Mouse (Mus musculus) left cerebral cortex, postnatal 10 days (tissue): ENCODE results near the gene Sash3. TPM values are rescaled to one million over a fixed set of nuclear protein-coding genes. Genes with fewer than 3 reads are reported as not detected.

Experiments used
- DNase-seq, 2 experiments: peaks; one replicate each; pipeline ENCODE4 v3.0.0; 2021 to 2022; ENCODE audit warnings: low spot score in 2 of 2, mixed read lengths in 1 of 2; ENCODE audit errors: extremely low spot score in 1 of 2
- intact Hi-C: fragments of 180-260 bp; cut with DNase I; formaldehyde crosslinking; loops from one replicate; pipeline ENCODE4 v1.15.1; 2025
- total RNA-seq, 2 experiments: library from RNA; stranded (reverse); gene quantifications; 2 replicates each; pipeline ENCODE4 v1.2.3; 2021

Sash3 gene
- total RNA-seq: 1 to 10 TPM; 1.6 to 1.8 TPM

DNA sequence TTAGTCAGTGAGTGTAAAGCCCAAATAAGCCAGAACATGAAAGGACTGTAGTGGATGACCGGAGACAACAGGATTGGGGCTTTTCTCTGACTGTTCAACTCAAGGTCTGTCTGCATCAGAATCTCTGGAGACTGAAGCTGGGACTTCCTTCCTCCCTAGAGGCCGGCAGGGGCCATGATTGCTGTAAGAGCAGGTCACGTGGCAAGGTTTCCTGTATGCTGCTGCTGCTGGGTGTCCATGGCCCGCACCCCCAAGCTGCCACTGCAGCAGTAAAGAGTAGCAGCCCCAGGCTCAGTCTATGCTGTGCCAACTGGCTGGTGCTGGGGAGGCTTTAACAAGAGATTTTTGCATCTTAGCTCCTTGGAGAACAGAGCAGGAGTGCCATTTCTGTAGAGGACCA is at the start of gene Sash3:
Gene Sash3, plus strand, starts transcription at position 175 of the 400 bp plus-strand sequence.
- DNase-seq: no peak
- intact Hi-C loops: no loop called here

DNA sequence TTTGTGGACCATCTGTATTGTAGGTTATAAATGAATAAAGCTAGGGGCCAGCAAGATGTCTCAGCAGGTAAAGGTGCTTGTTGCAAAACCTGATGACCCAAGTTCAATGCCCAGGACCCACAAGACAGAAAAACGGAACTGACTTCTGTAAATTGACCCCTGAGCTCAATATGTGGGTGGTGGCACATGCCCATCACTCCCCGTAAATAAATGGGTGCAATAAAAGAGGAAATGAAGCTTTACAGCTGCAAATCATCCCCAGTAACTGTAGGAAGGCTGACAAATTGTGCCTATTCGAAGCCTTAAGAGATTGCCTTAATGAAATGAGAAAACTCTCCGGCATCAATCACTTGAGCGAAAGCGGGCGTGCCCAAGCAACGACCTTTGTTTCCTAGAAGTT is 49.7 kb upstream of the Sash3 start:
- intact Hi-C loops: no loop called here
- no peak for DNase-seq

DNA sequence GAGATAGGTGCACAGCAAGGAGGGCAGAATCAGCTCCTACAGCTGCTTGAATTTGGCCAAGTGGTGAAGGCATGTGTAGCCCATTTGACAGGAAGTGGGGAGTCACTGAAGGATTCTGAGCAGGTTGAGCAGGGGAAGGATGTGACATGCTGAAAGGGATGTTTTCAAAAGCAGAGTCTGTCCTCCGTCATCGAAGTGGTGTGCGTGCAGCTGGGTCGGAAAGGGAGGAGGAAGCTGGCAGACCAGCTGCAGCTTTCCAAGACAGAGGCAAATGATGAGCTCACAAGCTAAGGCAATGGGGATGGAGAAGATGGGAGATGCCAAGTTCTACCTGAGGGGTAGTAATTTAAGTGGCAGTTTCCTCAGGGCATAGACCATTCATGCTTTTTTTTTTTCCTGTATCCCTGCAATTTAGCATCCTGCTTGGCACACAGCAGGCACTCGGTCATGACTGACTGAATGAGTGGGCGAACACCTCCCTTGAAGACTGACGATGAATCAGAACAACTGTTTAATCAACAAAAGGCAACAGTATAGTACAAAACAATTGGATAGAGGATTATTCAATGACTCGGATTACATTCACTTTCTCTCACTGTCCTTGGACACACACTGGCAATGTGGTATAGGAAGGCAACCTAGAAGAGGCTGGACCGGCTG is 47.6 kb upstream of the Sash3 start:
- intact Hi-C loops: no loop called here
- DNase-seq: no peak

DNA sequence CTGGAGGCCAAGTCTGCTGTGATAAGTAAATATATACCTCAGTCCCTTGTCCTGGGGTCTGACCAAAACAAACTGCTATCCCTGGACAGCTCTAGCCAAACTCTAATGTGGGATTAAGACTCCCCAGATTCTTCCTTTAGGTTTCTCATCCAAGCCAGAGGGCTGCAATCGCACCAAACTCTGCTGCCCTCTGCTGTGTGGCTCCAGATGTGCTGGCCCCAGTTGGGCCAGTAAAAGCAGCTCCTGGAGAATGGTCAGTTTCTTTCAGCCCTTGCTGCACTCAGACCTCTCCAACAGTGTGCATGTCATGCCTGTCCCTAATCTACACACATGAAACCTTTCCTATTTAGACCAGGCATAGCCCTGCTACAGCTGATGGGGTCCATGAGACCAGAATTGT is 46.4 kb upstream of the Sash3 start:
- peak in 1 of 2 experiments; percentile 25 for DNase-seq
- intact Hi-C loops: no loop called here

DNA sequence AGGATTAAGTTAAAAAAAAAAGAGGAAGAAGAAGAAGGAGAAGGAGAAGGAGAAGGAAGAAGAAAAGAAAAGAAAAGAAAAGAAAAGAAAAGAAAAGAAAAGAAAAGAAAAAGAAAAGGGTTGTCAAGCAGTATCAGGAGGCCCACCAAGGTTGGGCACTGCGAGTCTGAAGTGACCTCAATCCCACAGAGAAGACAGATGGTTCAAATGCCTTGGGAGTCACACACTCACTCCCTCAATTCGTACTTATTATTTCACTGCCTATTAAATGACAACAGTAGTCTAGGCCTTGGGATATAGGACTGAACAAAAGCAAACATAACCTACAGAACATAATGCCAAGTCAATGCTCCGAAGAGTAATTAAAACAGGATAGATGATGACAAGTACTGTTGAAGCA is 43.0 kb upstream of the Sash3 start:
- intact Hi-C loops: no loop called here

DNA sequence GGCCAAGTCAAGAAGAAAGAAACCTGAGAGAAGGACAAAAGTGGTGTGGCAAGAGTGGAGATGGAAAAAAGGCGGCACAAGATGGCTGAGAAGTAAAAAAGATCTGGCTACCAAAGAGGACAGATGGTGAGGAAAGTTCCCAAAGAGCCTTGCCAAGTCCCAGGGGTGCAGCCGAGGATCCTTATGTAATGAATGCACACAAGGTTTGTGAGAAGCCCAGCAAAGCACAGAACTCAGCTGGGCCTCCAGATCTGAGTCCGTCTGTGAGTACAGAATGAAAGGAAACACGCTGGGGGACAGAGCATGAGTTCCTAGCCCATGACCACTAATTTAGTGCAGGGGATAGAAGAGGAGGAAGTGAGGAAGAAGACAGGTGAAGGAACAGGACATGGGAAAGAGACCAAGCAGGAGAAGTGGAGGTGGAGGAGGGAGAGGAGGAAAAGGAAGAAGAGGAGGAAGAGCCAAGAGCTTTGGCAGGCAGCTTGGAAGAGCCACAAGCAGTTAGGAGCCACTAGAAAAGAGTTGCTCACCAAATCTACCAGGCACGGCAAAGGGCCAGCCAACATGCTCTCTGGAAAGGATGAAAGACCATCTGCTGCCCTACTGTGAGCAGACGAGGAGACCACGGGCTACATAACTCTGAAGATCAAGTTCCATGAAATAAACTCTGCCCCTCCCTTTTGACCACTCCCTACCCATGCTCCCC is 41.3 kb upstream of the Sash3 start:
- intact Hi-C loops: no loop called here
- DNase-seq: peak in 1 of 2 experiments; percentile 20

More for the DNA sequence above, 43.0 kb upstream of the Sash3 start:
- no peak for DNase-seq

DNA sequence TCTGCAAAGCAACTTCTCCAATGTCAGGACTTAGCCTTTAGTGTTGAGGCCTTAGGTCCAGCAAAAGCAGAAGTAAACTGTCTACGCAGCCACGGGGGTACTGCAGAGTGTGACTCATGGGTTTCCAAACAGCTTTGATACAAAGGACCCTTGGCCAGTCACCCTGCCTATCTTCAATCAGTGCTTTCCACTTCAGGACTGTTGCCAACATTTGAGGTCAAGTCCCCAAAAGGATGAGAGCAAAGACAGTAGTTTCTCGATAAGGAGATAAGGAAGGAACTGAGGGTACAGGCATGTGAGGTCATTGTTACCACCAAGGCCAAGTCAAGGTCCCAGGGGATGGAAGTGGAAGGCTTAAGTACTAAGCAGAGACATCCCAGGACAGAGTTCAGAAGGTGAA is 40.0 kb upstream of the Sash3 start:
- DNase-seq: no peak
- intact Hi-C loops: no loop called here

DNA sequence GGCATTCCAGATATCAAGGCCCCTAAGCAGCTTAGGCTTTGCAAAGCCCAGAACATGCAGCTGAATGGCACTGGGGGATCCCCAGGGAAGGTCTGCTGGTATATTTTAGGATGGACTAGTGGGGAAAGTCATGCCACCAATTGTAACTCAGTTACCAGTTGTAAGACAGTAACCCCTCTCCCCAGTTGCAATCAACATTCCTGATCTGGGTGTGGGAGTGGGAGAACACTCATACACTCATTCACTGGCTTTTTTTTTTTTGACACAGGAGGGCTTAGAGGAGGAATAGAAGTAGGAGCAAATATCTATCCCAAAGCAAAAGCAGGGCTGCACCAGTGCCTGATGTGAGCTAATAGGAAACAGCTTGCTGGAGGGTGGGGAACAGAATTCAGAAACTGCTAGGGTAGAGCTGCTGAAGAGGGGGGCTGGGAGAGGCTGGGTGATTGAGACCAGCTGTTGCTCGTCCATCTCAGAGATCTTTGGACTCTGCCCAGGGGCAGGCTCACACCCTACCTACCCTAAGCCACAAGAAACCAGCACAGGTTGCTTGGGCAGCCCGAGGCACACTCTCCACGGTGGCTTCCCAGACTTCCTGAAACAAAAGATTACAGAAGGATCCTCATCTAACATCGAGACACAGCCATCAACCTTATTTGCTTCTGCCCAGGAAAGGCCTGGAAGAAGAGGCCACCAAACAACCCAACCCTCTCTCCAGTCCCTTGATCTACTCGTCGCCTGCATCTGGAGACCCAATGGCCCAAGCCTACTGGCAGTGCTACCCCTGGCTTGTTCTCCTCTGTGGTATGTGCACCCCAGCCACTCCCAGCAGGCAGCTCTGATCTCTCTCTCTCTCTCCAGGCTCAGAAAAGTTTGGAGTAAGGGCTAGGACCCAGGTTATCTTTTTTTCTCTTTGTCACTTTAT is 37.6 kb upstream of the Sash3 start, which contains the start of gene Xpnpep2:
Gene Xpnpep2, plus strand, starts transcription at position 332 of the 922 bp plus-strand sequence.
- intact Hi-C loops: no loop called here
- no peak for DNase-seq

DNA sequence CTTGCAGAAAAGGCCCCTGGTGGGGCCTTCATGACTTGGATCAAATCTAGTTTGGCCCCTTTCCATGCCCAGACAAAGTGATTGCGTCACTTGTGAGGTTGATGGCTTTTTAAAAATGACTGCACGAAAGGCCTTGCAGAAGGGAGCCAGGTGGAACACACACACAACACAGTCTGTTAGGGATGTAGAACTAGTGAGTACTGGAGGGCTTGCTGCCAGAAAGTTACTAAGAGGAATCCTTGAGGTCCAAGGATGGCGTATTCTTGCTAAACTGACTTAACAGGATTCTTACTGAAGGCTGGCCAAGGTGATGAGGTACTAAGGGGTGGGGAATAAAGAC is 37.0 kb upstream of the Sash3 start:
- DNase-seq: no peak
- intact Hi-C loops: no loop called here

DNA sequence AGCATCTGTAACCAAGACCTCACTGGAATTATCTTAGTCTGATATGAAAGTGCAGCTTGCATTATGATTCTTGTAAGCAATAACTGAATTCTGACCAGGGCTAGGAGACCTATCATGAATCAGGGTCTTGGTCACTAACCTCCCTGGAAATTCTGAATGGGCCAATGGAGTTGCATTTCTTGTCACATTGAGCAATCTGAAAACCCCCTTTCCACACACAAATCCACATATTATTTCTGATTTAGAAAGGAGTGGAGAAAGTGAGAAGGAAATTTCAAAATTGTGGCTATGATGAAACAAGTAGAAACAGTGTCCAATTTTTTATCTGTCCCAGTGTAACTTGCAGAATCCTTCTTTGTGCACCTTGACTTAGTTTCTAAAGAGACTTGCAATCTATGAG is 26.9 kb upstream of the Sash3 start:
- intact Hi-C loops: no loop called here
- DNase-seq: no peak

DNA sequence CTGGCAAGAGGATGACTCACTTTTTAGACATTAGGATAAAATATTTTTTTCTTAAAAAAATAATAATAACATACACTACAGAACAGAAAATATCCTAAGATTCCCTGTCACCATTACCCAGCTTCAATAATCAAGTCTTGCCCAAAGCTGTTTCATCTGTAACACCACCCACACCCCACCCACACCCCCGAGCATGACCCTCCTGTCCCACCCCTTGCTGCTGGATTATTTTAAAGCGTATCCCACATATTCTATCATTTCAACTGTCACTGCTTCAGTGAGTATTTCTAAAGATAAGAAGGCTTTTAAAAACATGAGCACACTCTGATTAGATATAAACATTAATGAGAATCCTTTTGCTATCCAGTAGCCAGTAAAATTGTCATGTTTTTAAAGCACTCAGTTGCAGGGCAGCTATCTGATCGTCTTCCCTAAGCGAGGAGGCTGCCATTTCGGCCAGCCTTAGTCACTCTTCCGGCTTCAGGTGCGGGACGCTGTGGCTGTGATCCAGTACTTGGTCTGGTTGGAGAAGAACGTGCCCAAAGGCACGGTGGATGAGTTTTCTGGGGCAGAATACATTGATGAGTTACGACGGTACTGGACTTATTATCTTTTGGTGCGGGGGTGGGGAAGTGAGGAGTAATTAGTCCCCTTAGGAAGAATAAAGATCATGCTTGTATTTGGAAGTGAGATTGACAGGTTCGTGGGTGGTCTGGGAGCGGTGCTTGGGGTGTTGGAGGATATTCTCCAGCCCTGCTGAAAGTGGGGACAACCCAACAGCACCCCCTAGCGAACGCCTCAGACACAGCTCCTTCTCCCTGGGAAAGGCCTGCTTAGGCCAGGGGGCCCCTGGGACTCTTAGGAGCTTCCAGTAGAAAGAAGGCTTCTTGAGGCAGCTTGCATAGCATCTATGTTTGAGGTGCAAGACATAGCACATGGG is 21.8 kb upstream of the Sash3 start:
- peak; percentile 9 to 66 for DNase-seq
- intact Hi-C loops: no loop called here

DNA sequence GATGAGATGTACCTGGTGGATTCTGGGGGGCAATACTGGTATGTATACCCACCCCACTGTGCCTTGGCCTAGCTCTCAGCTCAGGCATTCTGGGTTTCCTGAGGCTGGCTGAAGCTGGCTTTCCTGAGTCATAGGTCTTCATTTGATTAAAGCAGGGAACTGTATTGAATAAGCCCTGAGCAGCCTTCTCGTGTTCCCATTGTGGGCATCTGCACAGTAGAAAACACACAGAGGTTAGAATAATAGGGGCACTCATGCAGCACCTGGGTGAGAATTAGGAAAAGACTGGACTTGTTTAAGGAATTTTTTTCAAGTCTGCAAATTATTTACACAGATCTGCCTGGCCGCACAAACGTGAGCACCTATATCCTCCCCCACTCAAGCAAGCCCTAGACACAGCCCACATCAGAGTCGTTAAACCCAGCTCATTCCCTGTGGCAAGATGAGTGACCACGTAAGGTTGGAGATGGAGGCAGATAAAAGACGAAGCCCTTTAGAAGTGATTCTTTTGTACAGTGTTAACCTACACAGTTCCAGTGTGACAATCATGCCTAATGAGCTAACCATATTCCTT is 19.2 kb upstream of the Sash3 start:
- DNase-seq: no peak
- intact Hi-C loops: no loop called here

DNA sequence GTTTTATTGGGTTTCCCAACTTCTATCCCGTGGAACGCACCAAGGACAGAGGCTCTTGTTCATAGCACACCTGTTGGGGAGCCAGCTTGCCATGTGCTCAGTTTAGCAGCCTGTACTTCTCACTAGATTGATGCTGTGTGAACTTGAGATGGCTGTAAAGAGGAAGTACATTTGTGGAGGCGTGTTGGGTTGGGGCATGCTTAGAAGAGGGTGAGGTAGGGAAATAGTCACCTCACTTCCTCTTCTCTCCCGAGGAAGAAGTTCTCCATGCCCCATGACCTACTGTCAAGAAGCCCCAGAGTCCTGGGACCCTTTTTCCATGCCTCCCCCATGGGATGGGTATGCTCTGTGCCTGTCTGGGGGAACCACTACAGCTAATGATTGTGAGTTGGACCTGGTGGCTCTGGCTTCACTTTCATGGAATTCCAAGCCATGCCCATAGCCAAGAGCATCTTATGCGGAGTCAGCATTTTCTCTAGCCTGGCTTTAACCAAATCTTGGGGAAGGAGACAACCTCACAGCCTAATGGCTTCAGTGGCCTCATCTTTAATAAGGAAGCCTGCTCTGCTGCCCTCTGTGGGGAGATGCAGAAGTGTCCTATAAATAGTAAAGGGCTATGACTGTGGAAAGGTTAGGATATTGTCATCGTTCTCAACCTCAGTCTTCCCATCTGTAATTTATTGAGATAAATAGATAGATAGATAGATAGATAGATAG is 18.6 kb upstream of the Sash3 start:
- no peak for DNase-seq
- intact Hi-C loops: no loop called here

DNA sequence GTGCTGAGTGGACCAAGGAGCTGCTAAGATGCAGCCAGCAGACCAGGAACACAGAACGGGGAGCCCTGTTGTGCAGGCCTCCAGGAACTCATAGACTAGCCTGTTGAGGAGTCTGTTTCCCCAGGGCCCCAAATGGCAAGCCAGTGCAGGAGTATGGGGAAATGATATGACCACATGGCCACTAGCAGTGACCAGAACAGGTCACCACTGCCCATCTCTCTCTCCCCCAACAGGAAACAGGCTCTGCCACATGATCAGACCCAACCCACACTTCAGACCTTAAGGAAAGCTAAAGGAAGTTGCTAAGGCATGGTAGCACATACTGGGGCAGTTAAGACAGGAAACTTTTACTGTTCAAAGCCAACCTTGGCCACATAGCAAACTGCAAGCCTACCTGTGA is 17.1 kb upstream of the Sash3 start:
- no peak for DNase-seq
- intact Hi-C loops: no loop called here

DNA sequence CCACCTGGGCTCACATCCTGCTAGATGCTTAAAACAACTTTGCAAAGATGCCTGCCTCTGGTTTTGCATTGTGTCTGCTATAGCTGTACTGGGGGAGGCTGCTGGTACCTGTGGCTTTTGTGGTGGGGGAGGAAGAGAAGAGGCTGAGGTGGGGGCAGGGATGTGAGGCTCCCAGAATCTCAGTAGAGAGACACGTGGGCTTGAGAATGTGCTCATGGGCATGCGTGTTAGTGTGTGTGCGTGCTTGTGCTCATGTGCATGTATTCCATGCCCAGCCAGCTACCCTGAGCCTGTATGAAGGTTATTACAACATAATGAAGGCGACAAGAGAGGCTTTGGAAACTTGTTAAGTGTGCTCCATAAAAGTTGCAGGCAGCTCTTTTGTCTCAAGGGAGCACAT is 9.3 kb upstream of the Sash3 start:
- no peak for DNase-seq
- intact Hi-C loops: no loop called here

DNA sequence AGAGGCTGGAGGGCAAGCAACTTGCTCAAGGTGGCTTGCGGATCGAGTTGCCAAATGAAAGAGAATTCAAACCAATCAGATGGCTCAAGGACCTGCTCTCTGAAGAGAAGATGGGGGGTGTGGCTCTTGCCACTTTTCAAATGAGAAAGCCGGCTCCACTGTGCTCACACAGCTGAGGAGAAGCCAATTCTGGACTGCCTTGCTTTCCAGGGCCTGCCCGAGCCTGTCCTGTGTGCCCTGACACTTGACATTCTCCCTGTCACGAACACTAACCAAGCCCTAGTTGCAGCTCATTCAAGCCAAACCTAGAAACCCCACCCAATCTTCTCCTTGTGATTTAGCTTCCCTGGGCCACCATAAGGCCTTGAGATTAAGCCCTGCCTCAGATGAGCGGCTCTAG is 8.2 kb upstream of the Sash3 start:
- DNase-seq: no peak
- intact Hi-C loops: no loop called here

DNA sequence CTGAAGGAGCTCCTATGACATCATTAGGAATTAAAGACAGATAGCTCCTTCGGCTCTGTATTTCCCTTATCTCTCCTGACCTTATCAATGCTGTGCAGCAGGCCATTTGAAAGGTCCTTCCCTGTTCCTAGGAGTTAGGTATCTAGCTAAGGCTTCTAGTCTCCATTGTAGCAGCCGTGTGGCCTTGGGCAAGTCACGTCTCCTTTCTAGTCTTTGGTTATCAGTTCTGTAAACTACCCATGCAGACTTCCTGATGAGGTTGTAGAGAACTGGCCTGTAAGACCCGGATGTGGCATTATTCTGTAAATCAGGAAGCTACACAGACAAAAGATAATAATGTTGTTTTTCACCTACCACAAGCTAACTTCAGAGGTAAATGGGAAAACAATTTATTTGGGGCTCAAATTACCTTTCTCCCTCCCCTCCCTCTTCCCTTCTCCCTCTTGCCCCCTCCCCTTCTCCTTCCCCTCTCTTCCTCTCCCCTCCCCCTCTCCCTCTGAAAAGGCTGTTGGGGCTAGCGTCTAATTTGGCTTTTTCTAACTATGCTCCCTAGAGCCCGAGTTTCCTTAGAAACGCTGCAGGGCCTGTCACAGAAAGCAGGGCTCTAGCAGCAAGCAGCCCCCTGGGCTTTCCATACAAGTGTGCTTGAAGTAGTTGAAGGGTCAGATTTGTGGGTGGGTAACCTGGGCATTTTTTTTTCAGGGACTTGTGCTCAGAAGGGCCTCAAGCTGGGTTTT is 7.5 kb upstream of the Sash3 start:
- DNase-seq: no peak
- intact Hi-C loops: no loop called here
